Mouse (Mus musculus): ENCODE results near the gene BC024978. TPM values are rescaled to one million over a fixed set of nuclear protein-coding genes. Genes with fewer than 3 reads are reported as not detected.

The BC024978 gene
- polyA plus RNA-seq, 1 experiment from 2014 or later: 3.9 TPM

GRCm38 (mm10) chr7:27198355-27198754, 2.8 kb downstream of the BC024978 start:
- Histone ChIP-seq H3K9ac (replicated peaks) (no peak overlapping the region), H3K4me2 (replicated peaks) (no peak overlapping the region), H3K36me3 (peaks cover 26% of the 10 kb centered on the region), H3K27ac (replicated peaks) (no peak overlapping the region), H3K4me3 (no peak overlapping the region), H3K9me3 (no peaks in the 10 kb centered on the region), H3K27me3 (no peaks in the 10 kb centered on the region), H3K4me1 (peaks cover 22% of the 10 kb centered on the region)
- ATAC-seq (ENCODE audit: low FRiP score, low read depth): no peak

DNA sequence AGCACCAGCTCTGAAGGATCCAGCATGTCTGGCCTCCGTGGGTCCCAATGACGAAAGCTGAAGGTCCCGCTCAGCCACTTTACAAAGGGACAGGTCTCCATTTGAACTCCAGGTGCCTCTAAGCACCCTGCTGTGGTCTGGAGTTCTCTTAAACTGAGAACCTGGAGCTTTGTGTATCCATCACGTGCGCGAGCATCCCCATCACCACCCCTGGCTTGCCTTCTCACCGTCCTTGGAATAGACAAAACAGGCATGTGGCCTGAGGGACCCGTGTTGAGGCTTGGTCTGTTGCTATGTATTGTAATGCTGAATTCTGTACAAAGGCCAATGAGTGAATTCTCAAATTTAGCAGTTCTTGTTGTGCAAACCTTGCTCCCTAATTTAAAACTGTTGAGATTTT, 3.2 kb downstream of the BC024978 start:
- H3K9ac ChIP-seq (replicated peaks): no peak overlapping the region
- peaks cover 25% of the 10 kb centered on the region for H3K36me3 ChIP-seq
- ATAC-seq (ENCODE audit: low FRiP score, low read depth): no peak
- H3K27me3 ChIP-seq: no peaks in the 10 kb centered on the region
- H3K4me1 ChIP-seq: peaks cover 18% of the 10 kb centered on the region
- H3K4me3 ChIP-seq: no peak overlapping the region
- H3K9me3 ChIP-seq: no peaks in the 10 kb centered on the region
- H3K27ac ChIP-seq (replicated peaks): no peak overlapping the region
- no peak overlapping the region for H3K4me2 ChIP-seq (replicated peaks)
- WGBS: 93% methylated on average over 8 of the region's 8 CpGs

GRCm38 (mm10) chr7:27203730-27204449, 8.3 kb downstream of the BC024978 start:
- Histone ChIP-seq H3K9ac (replicated peaks) (no peak overlapping the region), H3K4me1 (no peaks in the 10 kb centered on the region), H3K36me3 (peaks cover 54% of the 10 kb centered on the region), H3K4me3 (no peak overlapping the region), H3K9me3 (no peaks in the 10 kb centered on the region), H3K27ac (replicated peaks) (no peak overlapping the region), H3K4me2 (replicated peaks) (no peak overlapping the region), H3K27me3 (no peaks in the 10 kb centered on the region)
- WGBS: 94% methylated on average over 8 of the region's 8 CpGs
- ATAC-seq (ENCODE audit: low FRiP score, low read depth): no peak

DNA sequence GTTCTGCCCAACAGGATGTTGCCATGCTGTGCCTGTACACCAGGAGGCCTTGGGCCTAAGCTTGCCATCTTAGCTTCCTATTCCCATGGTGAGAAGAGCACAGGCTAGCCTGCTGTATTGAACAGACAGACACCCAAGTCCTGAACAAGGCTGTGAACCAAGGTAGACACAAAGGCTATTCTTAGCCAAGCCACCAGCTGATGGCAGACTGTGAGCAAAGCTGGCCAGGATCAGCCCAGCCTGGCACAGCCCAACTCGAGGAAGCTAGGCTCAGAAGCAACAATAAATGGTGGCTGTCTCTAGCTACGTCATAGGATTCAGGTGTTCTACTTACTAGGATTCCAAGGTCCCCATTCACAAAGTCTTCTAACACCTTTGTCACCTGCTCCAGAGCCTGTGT, 17.0 kb downstream of the BC024978 start:
- H3K4me1 ChIP-seq: no peaks in the 10 kb centered on the region
- H3K9ac ChIP-seq (replicated peaks): no peak overlapping the region
- no peak overlapping the region for H3K27ac ChIP-seq (replicated peaks)
- H3K36me3 ChIP-seq: peaks cover 79% of the 10 kb centered on the region
- no peaks in the 10 kb centered on the region for H3K9me3 ChIP-seq
- H3K27me3 ChIP-seq: no peaks in the 10 kb centered on the region
- H3K4me3 ChIP-seq: no peak overlapping the region
- H3K4me2 ChIP-seq (replicated peaks): no peak overlapping the region
- no peak for ATAC-seq (ENCODE audit: low FRiP score, low read depth)
- WGBS: 86% methylated on average over 2 of the region's 2 CpGs

GRCm38 (mm10) chr7:27218586-27218985, 23.0 kb downstream of the BC024978 start:
- Histone ChIP-seq H3K36me3 (peaks cover 46% of the 10 kb centered on the region), H3K4me3 (no peak overlapping the region), H3K4me2 (replicated peaks) (no peak overlapping the region), H3K9me3 (no peaks in the 10 kb centered on the region), H3K9ac (replicated peaks) (no peak overlapping the region), H3K27ac (replicated peaks) (no peak overlapping the region), H3K4me1 (peaks cover 3% of the 10 kb centered on the region; the same call in 1 of the 2 replicates), H3K27me3 (no peaks in the 10 kb centered on the region)
- no peak for ATAC-seq (ENCODE audit: low FRiP score, low read depth)
- WGBS: 85% methylated on average over 7 of the region's 7 CpGs

DNA sequence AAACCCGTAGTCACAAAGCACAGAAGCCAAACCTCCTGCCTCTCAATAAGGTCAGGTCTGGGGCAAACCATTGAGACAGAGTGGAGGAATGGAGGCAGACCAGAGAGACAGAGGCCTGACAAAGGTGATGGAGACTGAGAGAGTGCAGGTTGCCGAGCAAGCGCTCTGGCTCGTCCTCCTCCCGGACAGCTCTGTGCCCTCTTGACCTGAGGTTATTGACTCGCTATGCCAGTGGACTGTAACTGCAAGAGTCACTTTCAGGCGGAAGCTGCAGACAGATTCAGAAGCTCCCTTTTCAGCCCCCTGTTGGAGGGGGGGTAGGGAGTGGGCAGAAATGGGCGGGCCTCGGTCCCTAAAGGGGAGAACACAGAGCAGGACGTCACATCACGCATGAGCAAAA, 24.4 kb downstream of the BC024978 start:
- no peak overlapping the region for H3K4me3 ChIP-seq
- no peaks in the 10 kb centered on the region for H3K27me3 ChIP-seq
- no peak overlapping the region for H3K27ac ChIP-seq (replicated peaks)
- peaks cover 16% of the 10 kb centered on the region for H3K4me1 ChIP-seq
- H3K9me3 ChIP-seq: no peaks in the 10 kb centered on the region
- no peak for ATAC-seq (ENCODE audit: low FRiP score, low read depth)
- no peak overlapping the region for H3K4me2 ChIP-seq (replicated peaks)
- no peak overlapping the region for H3K9ac ChIP-seq (replicated peaks)
- peaks cover 37% of the 10 kb centered on the region for H3K36me3 ChIP-seq
- WGBS: 86% methylated on average over 11 of the region's 11 CpGs

DNA sequence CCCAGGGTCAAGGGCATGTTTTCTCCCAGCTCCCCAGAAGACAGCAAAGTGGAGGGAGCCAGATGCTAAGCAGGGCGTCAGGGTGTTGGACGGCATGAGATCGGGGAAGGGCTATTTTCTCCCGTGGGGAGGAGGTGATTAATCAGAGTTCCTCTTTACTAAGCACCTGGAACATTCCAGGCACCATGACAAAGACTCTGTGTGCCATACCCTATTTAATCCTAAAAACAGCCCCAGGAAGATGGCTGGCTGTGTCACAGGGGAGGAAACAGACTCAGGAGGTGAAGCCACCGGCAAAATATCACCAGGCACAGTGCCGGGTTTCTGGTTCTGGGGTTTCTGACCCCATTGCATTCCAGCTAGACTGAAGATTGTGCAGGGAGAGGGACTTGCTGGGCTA, 26.4 kb downstream of the BC024978 start:
- 88% methylated on average over 6 of the region's 6 CpGs for WGBS
- no peak overlapping the region for H3K9ac ChIP-seq (replicated peaks)
- H3K4me3 ChIP-seq: no peak overlapping the region
- no peaks in the 10 kb centered on the region for H3K9me3 ChIP-seq
- peaks cover 36% of the 10 kb centered on the region for H3K4me1 ChIP-seq
- no peaks in the 10 kb centered on the region for H3K27me3 ChIP-seq
- ATAC-seq (ENCODE audit: low FRiP score, low read depth): no peak
- H3K27ac ChIP-seq (replicated peaks): no peak overlapping the region
- H3K36me3 ChIP-seq: peaks cover 25% of the 10 kb centered on the region
- no peak overlapping the region for H3K4me2 ChIP-seq (replicated peaks)

- no peaks in the 10 kb centered on the region for H3K27me3 ChIP-seq
- no peaks in the 10 kb centered on the region for H3K9me3 ChIP-seq
- no peak overlapping the region for H3K4me3 ChIP-seq
- no peak overlapping the region for H3K4me2 ChIP-seq (replicated peaks)
- no peak overlapping the region for H3K9ac ChIP-seq (replicated peaks)
- no peak for ATAC-seq (ENCODE audit: low FRiP score, low read depth)
- WGBS: 85% methylated on average over 1 of the region's 1 CpGs
- H3K27ac ChIP-seq (replicated peaks): no peak overlapping the region
- H3K36me3 ChIP-seq: peaks cover 19% of the 10 kb centered on the region
- peaks cover 42% of the 10 kb centered on the region for H3K4me1 ChIP-seq
These were observed 27.0 kb downstream of the BC024978 start for GRCm38 (mm10) chr7:27222538-27222937.

GRCm38 (mm10) chr7:27224877-27225575, 29.4 kb downstream of the BC024978 start:
- H3K9ac ChIP-seq (replicated peaks): peak overlapping the region; percentile 43
- ATAC-seq (ENCODE audit: low FRiP score, low read depth): no peak
- 0 out of 2 replicates have a peak, but pooled peaks cover under 1% of the 10 kb centered on the region for H3K36me3 ChIP-seq
- H3K9me3 ChIP-seq: no peaks in the 10 kb centered on the region
- 83% methylated on average over 11 of the region's 11 CpGs for WGBS
- H3K27ac ChIP-seq (replicated peaks): no peak overlapping the region
- H3K4me3 ChIP-seq: peak overlapping the region; percentile 4
- peaks cover 51% of the 10 kb centered on the region for H3K4me1 ChIP-seq
- peak overlapping the region; percentile 91 for H3K4me2 ChIP-seq (replicated peaks)
- H3K27me3 ChIP-seq: no peaks in the 10 kb centered on the region

- Histone ChIP-seq H3K27me3 (no peaks in the 10 kb centered on the region), H3K9ac (replicated peaks) (peak overlapping the region; percentile 85), H3K27ac (replicated peaks) (no peak overlapping the region), H3K9me3 (no peaks in the 10 kb centered on the region), H3K4me2 (replicated peaks) (peak overlapping the region; percentile 91), H3K4me1 (peaks cover 51% of the 10 kb centered on the region), H3K36me3 (no peaks in the 10 kb centered on the region), H3K4me3 (peak overlapping the region; percentile 72)
- no peak for ATAC-seq (ENCODE audit: low FRiP score, low read depth)
- 26% methylated on average over 9 of the region's 9 CpGs for WGBS
These were observed 31.7 kb downstream of the BC024978 start for GRCm38 (mm10) chr7:27227276-27227675.

DNA sequence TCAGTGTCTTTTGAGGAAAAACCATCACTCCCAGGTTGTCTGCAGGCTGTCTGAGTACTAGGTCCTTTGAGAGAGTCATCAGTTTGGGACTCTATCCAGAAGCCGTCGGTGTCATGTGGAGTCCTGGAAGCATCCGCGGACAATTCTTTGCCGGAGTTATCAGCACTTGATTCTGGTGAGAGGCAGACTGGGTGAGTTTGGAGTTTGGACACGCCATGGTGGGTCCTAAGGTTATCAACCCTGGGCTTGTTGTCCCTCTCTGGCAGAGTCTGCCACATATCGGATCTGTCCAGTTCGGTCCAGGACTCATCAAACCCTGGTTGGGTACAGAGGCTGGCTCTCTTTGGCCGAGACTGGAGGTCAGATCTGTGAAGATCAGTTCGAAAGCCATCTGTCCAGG, 32.1 kb downstream of the BC024978 start:
- no peak for ATAC-seq (ENCODE audit: low FRiP score, low read depth)
- WGBS: under 1% methylated on average over 10 of the region's 10 CpGs
- H3K27ac ChIP-seq (replicated peaks): peak overlapping the region; percentile 81
- no peaks in the 10 kb centered on the region for H3K9me3 ChIP-seq
- H3K4me3 ChIP-seq: peak overlapping the region; percentile 72
- H3K9ac ChIP-seq (replicated peaks): peak overlapping the region; percentile 85
- H3K4me2 ChIP-seq (replicated peaks): peak overlapping the region; percentile 91
- H3K4me1 ChIP-seq: peaks cover 55% of the 10 kb centered on the region
- no peaks in the 10 kb centered on the region for H3K36me3 ChIP-seq
- no peaks in the 10 kb centered on the region for H3K27me3 ChIP-seq

- peak within 1 kb of the TSS; percentile 81 for H3K27ac ChIP-seq (replicated peaks)
- no peaks in the 10 kb centered on the region for H3K36me3 ChIP-seq
- peak within 1 kb of the TSS; percentile 85 for H3K9ac ChIP-seq (replicated peaks)
- no peaks in the 10 kb centered on the region for H3K27me3 ChIP-seq
- H3K4me2 ChIP-seq (replicated peaks): peak within 1 kb of the TSS; percentile 91
- peaks cover 54% of the 10 kb centered on the region for H3K4me1 ChIP-seq
- ATAC-seq (ENCODE audit: low FRiP score, low read depth): peak; percentile 77
- no peaks in the 10 kb centered on the region for H3K9me3 ChIP-seq
- under 1% methylated on average over 47 of the region's 49 CpGs for WGBS
- H3K4me3 ChIP-seq: peak within 1 kb of the TSS; percentile 72
These were observed 32.8 kb downstream of the BC024978 start, which contains the start of gene Itpkc for GRCm38 (mm10) chr7:27228281-27228821. TSS of gene Itpkc (minus strand) at chr7:27228661.
